Mouse (Mus musculus) erythroblast, embryonic 14.5 days (primary cell): ENCODE measurements around the gene Col25a1.

Experiments used
- GATA1 ChIP-seq: IDR thresholded peaks from 2 replicates; pipeline ENCODE4 v1.6.1; 2012; ENCODE audit warnings: low read length, inconsistent platforms, mixed read lengths
- TAL1 ChIP-seq: IDR thresholded peaks from 3 replicates; pipeline ENCODE4 v1.6.1; 2012; ENCODE audit warnings: low read length, inconsistent platforms, mixed read lengths

GRCm38 (mm10) chr3:130290175-130290574, 158.9 kb downstream of the Col25a1 start:
- TF ChIP-seq GATA1 = no peak
- no peak for TF ChIP-seq TAL1
